Mouse (Mus musculus) C2C12 (cell line): ENCODE results near the gene Plet1. TPM values are rescaled to one million over a fixed set of nuclear protein-coding genes. Genes with fewer than 3 reads are reported as not detected.

Experiments used
- H3K27me3 ChIP-seq: one replicate; pipeline ENCODE4 v1.6.1; 2011; ENCODE audit not compliant: control insufficient read depth, insufficient read depth, insufficient read length
- H3K36me3 ChIP-seq: one replicate; pipeline ENCODE4 v1.6.1; 2011; ENCODE audit not compliant: control insufficient read depth, insufficient read depth
- H3K4me3 ChIP-seq: one replicate; pipeline ENCODE4 v1.5.1; 2011; ENCODE audit warnings: mild to moderate bottlenecking, control low read depth; ENCODE audit not compliant: poor library complexity, insufficient read depth, severe bottlenecking
- H3K79me2 ChIP-seq: one replicate; pipeline ENCODE4 v1.6.1; 2011; ENCODE audit not compliant: control insufficient read depth, insufficient read depth
- H3K79me3 ChIP-seq: one replicate; pipeline ENCODE4 v1.6.1; 2011; ENCODE audit warnings: low read depth, control low read depth
- H3ac ChIP-seq: one replicate; pipeline ENCODE3; 2011; ENCODE audit warnings: low read depth; ENCODE audit not compliant: control insufficient read depth, insufficient read length
- CEBPB ChIP-seq: IDR thresholded peaks from one replicate; pipeline ENCODE4 v1.6.1; 2011; ENCODE audit warnings: low read depth, mild to moderate bottlenecking, control low read depth, moderate library complexity
- CTCF ChIP-seq: IDR thresholded peaks from one replicate; pipeline ENCODE4 v1.5.1; 2011; ENCODE audit not compliant: control insufficient read depth, insufficient read depth, insufficient read length
- FOSL1 ChIP-seq: IDR thresholded peaks from one replicate; pipeline ENCODE4 v1.8.0; 2011; ENCODE audit warnings: mild to moderate bottlenecking, low read length; ENCODE audit not compliant: poor library complexity, insufficient read depth, severe bottlenecking
- MAX ChIP-seq: IDR thresholded peaks from one replicate; pipeline ENCODE4 v1.6.1; 2011; ENCODE audit warnings: mild to moderate bottlenecking, control low read depth
- MYOD1 ChIP-seq: IDR thresholded peaks from one replicate; pipeline ENCODE4 v1.6.1; 2011; ENCODE audit warnings: low read depth; ENCODE audit not compliant: control insufficient read depth, insufficient read length
- MYOG ChIP-seq: IDR thresholded peaks from one replicate; pipeline ENCODE4 v1.6.1; 2011; ENCODE audit not compliant: control insufficient read depth, insufficient read length; ENCODE audit errors: extremely low read depth
- USF1 ChIP-seq: IDR thresholded peaks from one replicate; pipeline ENCODE4 v1.6.1; 2011; ENCODE audit warnings: low read depth, mild to moderate bottlenecking, control low read depth, moderate library complexity
- polyA plus RNA-seq: library from polyadenylated mRNA; unstranded; fragments of >200 nt; fragmentation: generic; extraction: Trizol; gene quantifications from one replicate; pipeline ENCODE4 v1.2.1, GENCODE M21; 2012; ENCODE audit warnings: missing spikeins

Plet1 gene
- polyA plus RNA-seq, 1 experiment: 0.35 TPM

- no peaks in the 10 kb centered on the region for H3K27me3 ChIP-seq
- H3K79me3 ChIP-seq: no peaks in the 10 kb centered on the region
- TF ChIP-seq MYOD1 (no peak), MAX (no peak), CTCF (no peak), MYOG (no peak), USF1 (no peak), CEBPB (no peak), FOSL1 (no peak)
- no peak overlapping the region for H3ac ChIP-seq
- H3K36me3 ChIP-seq: no peaks in the 10 kb centered on the region
- H3K4me3 ChIP-seq: no peak overlapping the region
- H3K79me2 ChIP-seq: no peaks in the 10 kb centered on the region
Observed at GRCm38 (mm10) chr9:50542401-50542800, 48.1 kb downstream of the Plet1 start.

- Histone ChIP-seq H3K79me2 (no peaks in the 10 kb centered on the region), H3K27me3 (no peaks in the 10 kb centered on the region), H3K79me3 (no peaks in the 10 kb centered on the region), H3ac (no peak overlapping the region), H3K36me3 (no peaks in the 10 kb centered on the region), H3K4me3 (no peak overlapping the region)
- TF ChIP-seq MAX (no peak), FOSL1 (no peak), USF1 (no peak), MYOG (no peak), CEBPB (no peak), CTCF (no peak), MYOD1 (no peak)
Observed at GRCm38 (mm10) chr9:50547859-50548478, 53.6 kb downstream of the Plet1 start.

GRCm38 (mm10) chr9:50548936-50549335, 54.6 kb downstream of the Plet1 start:
- TF ChIP-seq FOSL1 (no peak), CEBPB (no peak), CTCF (no peak), MAX (no peak), MYOG (no peak), USF1 (no peak), MYOD1 (no peak)
- Histone ChIP-seq H3ac (no peak overlapping the region), H3K79me3 (no peaks in the 10 kb centered on the region), H3K36me3 (no peaks in the 10 kb centered on the region), H3K27me3 (no peaks in the 10 kb centered on the region), H3K79me2 (no peaks in the 10 kb centered on the region), H3K4me3 (no peak overlapping the region)

GRCm38 (mm10) chr9:50552206-50552605, 57.9 kb downstream of the Plet1 start:
- no peaks in the 10 kb centered on the region for H3K79me2 ChIP-seq
- TF ChIP-seq MYOD1 (no peak), FOSL1 (no peak), MAX (no peak), MYOG (no peak), CTCF (no peak), USF1 (no peak), CEBPB (no peak)
- no peaks in the 10 kb centered on the region for H3K27me3 ChIP-seq
- H3K79me3 ChIP-seq: no peaks in the 10 kb centered on the region
- no peak overlapping the region for H3K4me3 ChIP-seq
- no peaks in the 10 kb centered on the region for H3K36me3 ChIP-seq
- H3ac ChIP-seq: no peak overlapping the region

- Histone ChIP-seq H3K79me3 (no peaks in the 10 kb centered on the region), H3K27me3 (no peaks in the 10 kb centered on the region), H3K79me2 (no peaks in the 10 kb centered on the region), H3K36me3 (no peaks in the 10 kb centered on the region), H3K4me3 (no peak overlapping the region), H3ac (no peak overlapping the region)
- TF ChIP-seq MYOD1: no peak
- no peak for TF ChIP-seq MAX
- no peak for TF ChIP-seq MYOG
- TF ChIP-seq CTCF: no peak
- no peak for TF ChIP-seq USF1
- no peak for TF ChIP-seq FOSL1
- no peak for TF ChIP-seq CEBPB
Observed at GRCm38 (mm10) chr9:50553547-50553946, 59.2 kb downstream of the Plet1 start.
